Mouse (Mus musculus) liver, embryonic 14.5 days (tissue): Measurements from ENCODE around the gene Onecut3.

Experiments
- CTCF ChIP-seq: IDR thresholded peaks from 2 replicates; pipeline ENCODE4 v1.5.1; 2016; ENCODE audit warnings: antibody characterized with exemption, low read depth, control low read depth
- EP300 ChIP-seq: IDR thresholded peaks from 2 replicates; pipeline ENCODE4 v1.6.1; 2016; ENCODE audit warnings: antibody characterized with exemption, low read depth

- TF ChIP-seq CTCF (no peak), EP300 (no peak)
These were observed 33.3 kb upstream of the Onecut3 start for GRCm38 (mm10) chr10:80461346-80461745.
